ENCODE assay signal across 22 mouse cellular contexts in the genomic region with DNA sequence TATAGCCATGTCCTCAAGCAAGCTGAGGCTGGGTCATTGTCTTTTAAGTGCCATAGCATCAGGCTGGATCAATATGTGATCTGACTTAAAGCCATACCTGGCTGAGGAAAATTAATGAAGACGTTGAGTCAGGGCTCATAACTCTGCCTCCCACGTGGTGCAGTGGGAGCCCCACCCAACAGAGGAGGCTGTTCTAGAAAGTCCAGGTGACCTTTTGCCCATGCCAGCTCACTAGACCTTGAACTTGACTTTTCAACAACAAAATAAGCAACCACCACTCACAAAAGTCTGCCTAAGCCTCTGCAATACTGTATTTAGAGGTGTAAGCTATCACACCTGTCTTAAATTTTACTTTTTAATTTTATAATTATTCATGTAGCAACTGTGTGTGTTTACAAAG. TPM values are rescaled to one million over a fixed set of nuclear protein-coding genes. Genes with fewer than 3 reads are reported as not detected.
"Had no signal": no experiment of that assay in that cellular context is flagged by ENCODE, and none has a peak within 500 bp of the region (broad histone marks: within the 10 kb centered on the region; RNA-seq: fewer than 3 reads in every experiment).

No protein-coding gene starts in this region.

- H3K4me2 ChIP-seq: hindbrain, embryonic 15.5 days; limb, embryonic 13.5 days; lung, embryonic 14.5 days; midbrain, embryonic 12.5 days; midbrain, embryonic 15.5 days; neural tube, embryonic 12.5 days; neural tube, embryonic 15.5 days had no signal

- H3K27me3 ChIP-seq: hindbrain, embryonic 15.5 days; limb, embryonic 13.5 days; midbrain, embryonic 12.5 days; midbrain, embryonic 15.5 days; neural tube, embryonic 12.5 days; neural tube, embryonic 15.5 days had no signal

- ATAC-seq: liver, postnatal 0 days; lung, postnatal 0 days; midbrain, embryonic 15.5 days had no signal

- H3K4me1 ChIP-seq: limb, embryonic 10.5 days; neural tube, embryonic 12.5 days had no signal

- H3K4me3 ChIP-seq: hindbrain, embryonic 15.5 days; layer of hippocampus, adult 2 months; limb, embryonic 10.5 days; limb, embryonic 13.5 days; midbrain, embryonic 12.5 days; midbrain, embryonic 15.5 days; neural tube, embryonic 12.5 days; neural tube, embryonic 15.5 days had no signal

- H3K9ac ChIP-seq: hindbrain, embryonic 15.5 days; limb, embryonic 13.5 days; liver, embryonic 14.5 days; liver, postnatal 0 days; lung, embryonic 14.5 days; midbrain, embryonic 12.5 days; midbrain, embryonic 15.5 days; neural tube, embryonic 12.5 days; neural tube, embryonic 15.5 days had no signal

- DNase-seq: layer of hippocampus, adult 9-11 months; liver; liver, postnatal 0 days; lung, embryonic 14.5 days; right cerebral cortex, adult 18-20 months; right cerebral cortex, postnatal 14 days; right cerebral cortex, postnatal 4 days; thymus, adult 2 months; thymus, postnatal 14 days; thymus, postnatal 4 days had no signal

- H3K9me3 ChIP-seq: hindbrain, embryonic 15.5 days; limb, embryonic 10.5 days; limb, embryonic 13.5 days; midbrain, embryonic 12.5 days; midbrain, embryonic 15.5 days; neural tube, embryonic 12.5 days; neural tube, embryonic 15.5 days had no signal

- H3K36me3 ChIP-seq: hindbrain, embryonic 15.5 days; limb, embryonic 10.5 days; limb, embryonic 13.5 days; midbrain, embryonic 12.5 days; midbrain, embryonic 15.5 days; neural tube, embryonic 12.5 days; neural tube, embryonic 15.5 days had no signal

- H3K27ac ChIP-seq: hindbrain, embryonic 15.5 days; layer of hippocampus, adult 2 months; limb, embryonic 10.5 days; limb, embryonic 13.5 days; liver, embryonic 14.5 days; macrophage; midbrain, embryonic 12.5 days; midbrain, embryonic 15.5 days; neural tube, embryonic 12.5 days; neural tube, embryonic 15.5 days; stomach, postnatal 0 days had no signal

RNA-seq across cellular contexts. Expression of gene Arnt2, which starts 24.9 kb away (rescaled TPM):
- polyA plus RNA-seq: liver, postnatal 0 days had no signal
